Mouse (Mus musculus) adrenal gland, adult 8-10 months (tissue): Measurements from ENCODE around the gene Acot3. TPM values are rescaled to one million over a fixed set of nuclear protein-coding genes. Genes with fewer than 3 reads are reported as not detected.
"Not testable (repeated sequence)": the region's sequence is repeated elsewhere in the genome, so short reads cannot be mapped to it uniquely, and the experiment has no call there.

Experiments
- DNase-seq: peaks from one replicate; pipeline ENCODE4 v3.0.0; 2022
- total RNA-seq, 4 experiments: library from RNA; stranded (reverse); gene quantifications; 2 replicates each; pipeline ENCODE4 v1.2.4; 2022

Acot3 gene
- 1 to 10 TPM in 1 of 4 experiments, under 1 TPM in 1, not detected in 2; 0.29 to 2.8 TPM for total RNA-seq

DNA sequence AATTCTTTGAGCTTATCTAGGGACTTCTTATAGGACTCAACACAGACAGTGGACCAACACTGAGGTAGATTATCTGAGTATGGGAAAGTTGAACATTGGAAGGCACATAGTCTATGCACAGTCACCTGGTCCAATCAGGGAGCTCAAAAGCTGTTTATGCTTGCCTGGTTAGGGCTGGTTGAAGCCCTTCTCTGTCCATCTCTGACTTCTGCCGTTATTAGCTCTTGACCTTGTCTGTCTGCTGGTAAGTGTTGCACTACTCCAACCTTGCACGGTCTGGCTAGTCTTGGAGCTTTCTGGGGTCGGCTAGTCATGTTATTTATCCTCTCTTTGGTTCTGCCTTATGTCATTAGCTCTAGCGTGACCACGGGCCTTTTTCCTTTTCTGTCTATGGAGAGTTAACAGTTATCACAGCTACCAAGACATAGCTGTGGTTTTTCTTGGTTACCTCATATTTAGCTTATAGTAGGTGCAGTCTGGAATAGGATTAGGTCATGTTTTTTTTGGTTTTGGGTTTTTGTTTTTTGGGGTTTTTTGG lies at the start of gene Acot3:
TSS of gene Acot3 (plus strand) at position 208 of the 538 bp plus-strand sequence.
- no peak for DNase-seq

- no peak for DNase-seq
These were observed 48.1 kb upstream of the Acot3 start for GRCm38 (mm10) chr12:84003866-84004265.

DNA sequence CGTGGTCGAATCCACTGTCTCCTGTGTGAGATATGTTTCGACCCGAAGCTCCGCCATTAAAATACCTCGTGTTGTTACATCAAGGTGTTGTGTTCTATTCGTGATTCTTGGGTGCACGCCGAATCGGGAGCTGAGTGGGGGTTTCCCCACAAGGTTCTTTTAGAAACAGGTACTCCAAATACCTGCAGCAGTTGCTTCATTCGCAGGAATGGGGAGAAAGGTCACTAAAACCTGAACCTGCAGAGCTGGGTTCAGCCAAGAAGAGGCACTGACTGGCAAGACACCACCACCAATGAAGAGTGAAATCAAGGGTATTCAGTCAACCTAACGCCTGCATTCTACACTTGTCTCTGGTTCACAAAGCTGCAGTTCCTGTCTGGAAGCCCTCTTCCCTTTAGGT lies 43.7 kb upstream of the Acot3 start:
- no peak for DNase-seq

DNA sequence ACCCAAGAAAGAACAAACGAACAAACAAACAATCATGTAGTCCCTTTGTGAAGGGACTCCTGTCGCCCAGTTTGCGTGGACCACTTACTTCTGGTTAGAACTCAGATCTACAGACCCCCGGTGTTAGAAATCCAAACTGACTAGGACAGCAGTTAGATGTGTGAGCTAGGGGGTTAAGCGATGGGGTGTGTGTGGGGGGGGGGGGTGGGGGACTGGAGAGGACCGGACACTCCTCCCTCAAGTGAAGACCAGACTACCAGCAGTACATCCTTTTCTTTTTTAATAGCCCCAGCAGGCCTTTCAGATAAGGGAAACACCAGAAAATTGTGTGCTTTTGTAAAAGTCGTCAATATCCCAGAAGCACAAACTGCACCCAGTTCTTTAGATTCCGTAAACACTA lies 43.2 kb upstream of the Acot3 start:
- DNase-seq: no peak

DNA sequence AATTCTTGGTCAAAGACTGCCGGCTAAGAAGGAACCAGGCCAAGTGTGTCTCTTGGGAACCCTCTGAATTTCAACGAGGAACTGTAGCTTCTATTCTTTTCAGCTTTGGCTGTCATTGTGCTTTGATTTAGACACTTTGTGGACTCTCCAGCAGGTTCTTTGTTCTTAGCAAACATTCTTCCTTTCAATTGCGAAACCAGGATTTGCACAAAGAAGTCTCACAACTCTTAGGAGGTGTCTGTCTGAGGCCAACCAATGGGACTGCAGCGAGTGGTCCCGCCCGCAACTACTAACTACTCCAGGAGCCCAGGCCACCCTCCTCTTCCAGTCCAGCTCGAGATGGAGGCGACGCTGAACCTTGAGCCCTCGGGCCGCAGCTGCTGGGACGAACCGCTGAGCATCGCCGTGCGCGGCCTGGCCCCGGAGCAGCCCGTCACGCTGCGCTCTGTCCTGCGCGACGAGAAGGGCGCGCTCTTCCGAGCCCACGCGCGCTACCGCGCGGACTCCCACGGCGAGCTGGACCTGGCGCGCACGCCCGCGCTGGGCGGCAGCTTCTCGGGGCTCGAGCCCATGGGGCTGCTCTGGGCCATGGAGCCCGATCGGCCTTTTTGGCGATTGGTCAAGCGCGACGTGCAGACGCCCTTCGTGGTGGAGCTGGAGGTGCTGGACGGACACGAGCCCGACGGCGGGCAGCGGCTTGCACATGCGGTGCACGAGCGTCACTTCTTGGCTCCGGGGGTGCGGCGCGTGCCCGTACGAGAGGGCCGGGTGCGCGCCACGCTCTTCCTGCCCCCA lies 42.6 kb upstream of the Acot3 start, which contains the start of gene Acot1:
TSS of gene Acot1 (plus strand) at position 320 of the 795 bp plus-strand sequence.
- DNase-seq: peak; percentile 30

DNA sequence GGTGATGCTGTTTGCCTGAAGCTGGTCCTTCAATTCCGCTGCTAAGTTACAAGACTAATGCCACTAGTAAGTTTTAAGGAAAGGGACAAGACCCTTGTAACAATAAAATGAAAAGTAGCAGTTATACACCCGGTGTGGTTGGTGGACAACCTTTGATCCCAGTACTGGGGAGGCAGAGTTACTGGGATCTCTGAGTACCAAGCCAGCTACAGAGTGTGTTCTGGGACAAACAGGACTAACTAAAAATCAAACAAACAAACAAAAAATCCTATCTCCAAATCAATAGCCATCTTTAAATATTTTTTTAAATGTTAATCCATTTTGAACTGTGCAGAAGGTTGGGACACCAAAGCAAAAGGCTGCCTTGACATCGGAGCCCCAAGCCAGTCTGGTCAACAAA lies 41.7 kb upstream of the Acot3 start:
- no peak for DNase-seq

GRCm38 (mm10) chr12:84011251-84012040 lies 40.5 kb upstream of the Acot3 start:
- DNase-seq: peak; percentile 78

DNA sequence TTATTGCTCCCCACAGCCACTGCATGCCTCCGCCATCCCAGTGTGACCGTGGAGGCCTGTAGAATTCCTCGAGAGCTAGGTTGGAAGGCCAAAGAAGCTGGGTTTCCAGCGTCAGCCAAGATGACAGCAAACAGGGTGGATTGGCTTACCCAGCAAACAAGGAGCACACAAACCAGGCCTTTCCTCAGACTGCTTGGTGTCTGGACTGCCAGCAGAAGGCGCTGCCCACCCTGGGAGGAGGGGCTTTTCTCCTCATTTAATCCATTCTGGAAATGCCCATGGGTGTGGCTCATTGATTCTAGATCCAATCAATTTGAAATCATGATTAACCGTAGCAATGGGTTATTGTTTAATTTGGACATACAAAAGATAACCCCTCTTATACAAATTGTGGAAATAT lies 38.8 kb upstream of the Acot3 start:
- no peak for DNase-seq

DNA sequence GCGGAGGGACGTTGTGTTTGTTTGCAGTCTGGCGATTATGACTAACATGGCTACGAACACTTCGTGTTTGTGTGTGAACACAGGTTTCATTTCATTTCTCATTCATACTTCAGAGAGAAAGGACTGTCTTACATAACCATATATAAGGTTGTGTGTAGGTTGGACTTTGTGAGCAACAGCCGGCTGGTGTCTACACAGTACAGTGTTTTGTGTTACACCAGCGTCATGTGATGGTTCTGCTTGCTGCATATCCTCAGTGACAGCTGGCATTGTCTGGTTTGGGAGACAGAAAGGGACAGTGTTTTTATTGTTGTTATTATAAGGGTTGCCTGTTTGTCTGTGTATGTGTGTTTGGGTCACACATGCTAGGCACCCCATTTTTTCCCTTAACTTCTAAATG lies 38.2 kb upstream of the Acot3 start:
- no peak for DNase-seq

GRCm38 (mm10) chr12:84020528-84020927 lies 31.4 kb upstream of the Acot3 start:
- peak; percentile 61 for DNase-seq

GRCm38 (mm10) chr12:84022266-84022665 lies 29.7 kb upstream of the Acot3 start:
- DNase-seq: not testable (repeated sequence)

DNA sequence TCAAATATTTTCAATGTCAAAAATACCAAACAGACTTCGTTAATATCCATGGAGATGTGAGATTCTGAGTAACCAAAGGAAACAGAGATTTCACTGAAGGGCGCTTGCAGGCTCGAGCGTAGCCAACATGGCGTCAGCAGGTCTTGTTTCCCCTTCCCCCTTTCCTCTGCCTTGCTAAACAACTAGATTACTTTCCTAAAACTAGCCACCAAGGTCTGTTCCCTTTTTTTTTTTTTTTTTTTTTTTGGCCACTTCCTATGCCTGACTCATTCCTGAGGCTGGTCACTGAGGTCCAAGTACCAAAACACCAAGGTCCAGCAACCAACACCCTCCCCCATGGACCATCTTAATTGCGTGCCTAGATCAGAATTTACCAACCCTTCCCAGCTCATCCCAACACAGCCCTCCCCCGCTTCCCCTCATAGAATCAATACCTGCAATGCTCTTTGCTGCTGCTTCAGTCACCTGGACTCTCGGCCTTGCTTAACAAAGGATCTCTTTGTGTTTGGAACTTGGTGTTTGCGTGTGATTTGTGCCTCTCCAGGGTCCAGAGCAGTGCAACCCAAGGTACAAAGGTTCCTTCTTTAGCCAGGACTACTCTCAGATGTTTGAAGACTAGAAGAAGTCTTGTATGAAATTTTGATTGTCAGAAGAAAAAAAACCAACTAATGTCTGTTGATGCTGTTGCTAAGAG lies 28.7 kb upstream of the Acot3 start:
- no peak for DNase-seq

GRCm38 (mm10) chr12:84025888-84026287 lies 26.1 kb upstream of the Acot3 start:
- DNase-seq: no peak

- DNase-seq: not testable (repeated sequence)
These were observed 23.6 kb upstream of the Acot3 start for GRCm38 (mm10) chr12:84028328-84028727.

- not testable (repeated sequence) for DNase-seq
These were observed 22.9 kb upstream of the Acot3 start for GRCm38 (mm10) chr12:84029043-84029442.

DNA sequence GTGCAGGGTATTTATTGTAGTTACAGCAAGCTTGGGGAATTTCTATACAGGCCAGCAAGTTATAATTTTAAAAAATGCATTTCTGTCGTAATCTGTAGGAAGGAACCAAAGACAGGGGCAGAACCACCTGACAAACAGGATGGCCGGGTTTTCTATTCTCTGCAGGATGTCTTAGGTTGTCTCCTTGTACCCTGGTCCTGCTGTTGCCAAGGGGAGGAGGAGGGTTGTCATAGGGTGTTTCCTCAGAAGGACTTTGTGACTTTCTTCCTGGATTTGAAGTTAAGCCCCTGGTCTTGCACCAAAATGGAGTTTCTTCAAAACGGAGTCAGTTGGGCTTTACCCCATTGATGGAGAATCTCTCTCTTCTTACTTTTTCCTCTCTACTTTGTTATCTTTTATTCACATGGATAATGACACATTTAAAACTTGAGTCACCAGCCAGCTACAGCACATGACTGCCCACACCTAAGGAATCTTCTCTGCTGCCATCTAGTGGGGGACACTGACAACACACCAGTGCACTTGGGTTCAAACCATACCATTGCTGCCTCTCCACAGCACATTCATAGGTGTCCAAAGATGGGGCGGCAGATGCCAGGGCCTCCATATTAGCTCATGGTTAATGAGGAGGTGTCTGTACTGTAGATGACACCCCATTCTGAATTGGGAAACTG lies 21.1 kb upstream of the Acot3 start:
- peak; percentile 65 for DNase-seq

- no peak for DNase-seq
These were observed 19.1 kb upstream of the Acot3 start for GRCm38 (mm10) chr12:84032854-84033253.

GRCm38 (mm10) chr12:84033302-84033701 lies 18.6 kb upstream of the Acot3 start:
- not testable (repeated sequence) for DNase-seq

- DNase-seq: no peak
These were observed 17.8 kb upstream of the Acot3 start for GRCm38 (mm10) chr12:84034108-84034507.

- peak; percentile 24 for DNase-seq
These were observed 13.7 kb upstream of the Acot3 start, which contains the start of gene Acot4 for GRCm38 (mm10) chr12:84038241-84038640. Gene Acot4 (plus strand): TSS chr12:84038379.

- not testable (repeated sequence) for DNase-seq
These were observed 13.2 kb upstream of the Acot3 start, which contains the start of gene Gm49366 for GRCm38 (mm10) chr12:84038691-84039111. Gene Gm49366 (plus strand): TSS chr12:84038935.

DNA sequence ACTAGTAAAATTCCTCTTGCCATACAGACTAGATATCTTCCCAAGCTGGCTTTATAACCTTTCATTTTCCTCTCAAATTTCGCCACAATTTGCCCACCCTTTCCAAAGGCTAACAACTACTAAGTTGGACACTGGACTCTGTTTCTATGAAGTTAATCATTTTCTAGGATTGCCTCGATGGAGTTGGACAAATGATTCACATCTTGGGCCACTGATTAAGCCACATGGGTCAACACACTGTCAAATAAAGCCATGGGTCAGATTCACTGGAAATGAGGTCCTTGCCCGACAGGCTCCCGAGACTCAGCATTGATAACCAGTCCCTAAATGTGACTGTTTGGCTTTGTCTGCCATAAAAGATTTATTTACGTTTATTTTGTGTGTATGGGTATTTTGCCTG lies 9.7 kb upstream of the Acot3 start:
- no peak for DNase-seq
